ENCODE assay signal across 14 mouse cellular contexts in genomic region chr1:132909951-132910350, GRCm38 (mm10). TPM values are rescaled to one million over a fixed set of nuclear protein-coding genes. Genes with fewer than 3 reads are reported as not detected.
"Had no signal": no experiment of that assay in that cellular context is flagged by ENCODE, and none has a peak within 500 bp of the region (broad histone marks: within the 10 kb centered on the region; RNA-seq: fewer than 3 reads in every experiment).

No protein-coding gene starts in this region.

- H3K36me3 ChIP-seq: limb, embryonic 13.5 days had no signal

- H3K9ac ChIP-seq: limb, embryonic 13.5 days; liver, embryonic 14.5 days had no signal

- DNase-seq: kidney, adult 9 months; kidney, postnatal 10 days; kidney, postnatal 4 days; left cerebral cortex, postnatal 4 days; lung, adult 18-20 months; right cerebral cortex, adult 18-20 months; right cerebral cortex, postnatal 25 days; thymus, postnatal 36 days had no signal

- H3K27ac ChIP-seq: limb, embryonic 13.5 days; liver, embryonic 14.5 days had no signal

- H3K27me3 ChIP-seq: midbrain, embryonic 13.5 days had no signal

- H3K4me3 ChIP-seq: layer of hippocampus, adult 2 months; limb, embryonic 13.5 days; midbrain, embryonic 13.5 days had no signal

- H3K9me3 ChIP-seq: limb, embryonic 13.5 days; midbrain, embryonic 13.5 days had no signal

- H3K4me2 ChIP-seq: limb, embryonic 13.5 days; midbrain, embryonic 13.5 days had no signal

RNA-seq across cellular contexts. Expression of gene Lrrn2, which starts 29.9 kb away (rescaled TPM):
- total RNA-seq: liver, adult 2 months; megakaryocyte-erythroid progenitor cell, adult 5-6 weeks had no signal
- polyA plus RNA-seq: liver, adult 2 months had no signal
